ENCODE assay signal across 9 mouse cellular contexts in genomic region chr12:102242076-102242722, GRCm38 (mm10). TPM values are rescaled to one million over a fixed set of nuclear protein-coding genes. Genes with fewer than 3 reads are reported as not detected.
A peak's percentile ranks its signal among the peaks of the same experiment; 100 is the strongest.
DNase-seq lines count a peak whose midpoint lies in the region; ATAC-seq lines count a peak whose summit lies in the region.
"Had no signal": no experiment of that assay in that cellular context is flagged by ENCODE, and none has a peak within 500 bp of the region (broad histone marks: within the 10 kb centered on the region; RNA-seq: fewer than 3 reads in every experiment).

No protein-coding gene starts in this region.

- no peak overlapping the region for H3K9ac ChIP-seq in kidney, embryonic 14.5 days (ENCODE audit: low read depth, low read length)

- no peaks in the 10 kb centered on the region for H3K27me3 ChIP-seq in kidney, embryonic 14.5 days (ENCODE audit: control insufficient read depth, insufficient read depth, low read length)

- ATAC-seq in kidney, embryonic 14.5 days (ENCODE audit: low FRiP score, low TSS enrichment): peak; percentile 37; the same call in 1 of the 2 replicates
- peak; percentile 15; the same call in 1 of the 2 replicates for ATAC-seq in megakaryocyte progenitor cell, adult 5-6 weeks (replicated peaks; ENCODE audit: poor library complexity)
- ATAC-seq in inflammation-experienced regulatory T-cells, adult 6 months: no peak

- DNase-seq in kidney, adult 11 months: no peak
- DNase-seq in brain, adult 2 months (ENCODE audit: low read depth, low spot score): peak; percentile 48
- peak; percentile 67 for DNase-seq in heart, adult 8-10 months (ENCODE audit: low spot score)
- no peak for DNase-seq in urinary bladder, postnatal 25 days (ENCODE audit: low spot score)
- no peak for DNase-seq in urinary bladder, postnatal 14 days (ENCODE audit: low spot score)

- WGBS in kidney, embryonic 14.5 days: 47% methylated on average over 6 of the region's 6 CpGs

- no peak overlapping the region for H3K27ac ChIP-seq in kidney, embryonic 14.5 days (ENCODE audit: low read depth, low read length)

- no peaks in the 10 kb centered on the region for H3K36me3 ChIP-seq in kidney, embryonic 14.5 days (ENCODE audit: control insufficient read depth, insufficient read depth, low read length)

- H3K9me3 ChIP-seq in kidney, embryonic 14.5 days (ENCODE audit: control insufficient read depth, low read length): no peaks in the 10 kb centered on the region
- H3K9me3 ChIP-seq: megakaryocyte, embryonic 14.5 days had no signal

- H3K4me2 ChIP-seq in kidney, embryonic 14.5 days (replicated peaks; ENCODE audit: low read depth, low read length): no peak overlapping the region

- no peak overlapping the region for H3K4me3 ChIP-seq in kidney, embryonic 14.5 days (ENCODE audit: low read length)
- H3K4me3 ChIP-seq: megakaryocyte, embryonic 14.5 days had no signal

- H3K4me1 ChIP-seq in kidney, embryonic 14.5 days (ENCODE audit: control insufficient read depth, insufficient read depth, low read length): peaks cover 3% of the 10 kb centered on the region; the same call in 1 of the 2 replicates

RNA-seq across cellular contexts. Expression of gene Rin3, which starts 40.6 kb away (rescaled TPM):
- 6.7 and 9.2 TPM in 2 replicates for polyA plus RNA-seq in kidney, embryonic 14.5 days (2014; fragmentation: Nextera tagmentation; extraction: Ambion mirVana)
- total RNA-seq in heart, adult 8-10 months (2022): 10 to 100 TPM; 12.2 to 18.8 (median 17.0) TPM
- total RNA-seq in megakaryocyte progenitor cell, adult 5-6 weeks (2015): 119 and 135 TPM in 2 replicates
- total RNA-seq in megakaryocyte progenitor cell, adult 5-6 weeks (2017): 68.0 and 70.5 TPM in 2 replicates
- polyA plus RNA-seq in inflammation-experienced regulatory T-cells, adult 6 months (2017; shearing (Covaris generic)): 10 to 100 TPM; 45.7 to 59.8 (median 53.3) TPM

Comparison
In these comparisons a context has a peak if more than half of its experiments do, and no peak if none do; other contexts are left out.
1. DNase-seq: peak in brain, adult 2 months (single experiment) and heart, adult 8-10 months (single experiment); none in kidney, adult 11 months (single experiment), urinary bladder, postnatal 25 days (single experiment) and urinary bladder, postnatal 14 days (single experiment).